Mouse (Mus musculus) erythroblast, embryonic 14.5 days (primary cell): ENCODE data around the gene Mrpl34.

ENCODE experiments used
- GATA1 ChIP-seq: IDR thresholded peaks from 2 replicates; pipeline ENCODE4 v1.6.1; 2012; ENCODE audit warnings: low read length, inconsistent platforms, mixed read lengths
- TAL1 ChIP-seq: IDR thresholded peaks from 3 replicates; pipeline ENCODE4 v1.6.1; 2012; ENCODE audit warnings: low read length, inconsistent platforms, mixed read lengths

- TF ChIP-seq TAL1 (no peak), GATA1 (no peak)
Measured at GRCm38 (mm10) chr8:71466198-71466597, 1.4 kb downstream of the Mrpl34 start.
